Comparison of ENCODE assay signal across 18 mouse cellular contexts in genomic region chr6:54063878-54064277, GRCm38 (mm10). TPM values are rescaled to one million over a fixed set of nuclear protein-coding genes. Genes with fewer than 3 reads are reported as not detected.
DNase-seq lines count a peak whose midpoint lies in the region; TF ChIP-seq lines count a peak whose summit lies in the region.
"Had no signal": no experiment of that assay in that cellular context is flagged by ENCODE, and none has a peak within 500 bp of the region (broad histone marks: within the 10 kb centered on the region; RNA-seq: fewer than 3 reads in every experiment).

No protein-coding gene starts in this region.

- no peaks in the 10 kb centered on the region for H3K27me3 ChIP-seq in kidney, adult 2 months (replicated peaks; ENCODE audit: control insufficient read depth, insufficient read depth, low read length)
- H3K27me3 ChIP-seq: embryonic facial prominence, embryonic 12.5 days; forebrain, embryonic 12.5 days; Patski had no signal

- no peaks in the 10 kb centered on the region for H3K36me3 ChIP-seq in kidney, adult 2 months (ENCODE audit: control insufficient read depth, insufficient read depth, low read length)
- H3K36me3 ChIP-seq: embryonic facial prominence, embryonic 10.5 days; embryonic facial prominence, embryonic 12.5 days; forebrain, embryonic 12.5 days had no signal

- intact Hi-C loops in gastrocnemius, adult 2 months (cut with DNase I): no loop called here

- 56% methylated on average over 6 of the region's 6 CpGs for WGBS in kidney, adult 2 months

- no peak overlapping the region for H3K4me3 ChIP-seq in gastrocnemius, adult 2 months
- no peak overlapping the region for H3K4me3 ChIP-seq in kidney, adult 2 months (ENCODE audit: insufficient read depth, low read depth, low read length)
- H3K4me3 ChIP-seq: embryonic facial prominence, embryonic 10.5 days; embryonic facial prominence, embryonic 12.5 days; forebrain, embryonic 12.5 days had no signal

- peak overlapping the region; percentile 41 for H3K27ac ChIP-seq in gastrocnemius, adult 2 months
- H3K27ac ChIP-seq in kidney, adult 2 months (ENCODE audit: insufficient read depth, low read depth, low read length): no peak overlapping the region
- H3K27ac ChIP-seq: embryonic facial prominence, embryonic 10.5 days; embryonic facial prominence, embryonic 12.5 days; forebrain, embryonic 12.5 days had no signal

- no peak for TF ChIP-seq CTCF in gastrocnemius, adult 2 months (IDR thresholded peaks at IDR 0.05)
- no peak for TF ChIP-seq CTCF in kidney, adult 2 months (conservative IDR thresholded peaks at IDR 0.05; ENCODE audit: insufficient read depth, insufficient read length, low read depth, low read length)

- no peak for DNase-seq in gastrocnemius, adult 2 months
- DNase-seq in gastrocnemius, postnatal 10 days: no peak
- DNase-seq in kidney, adult 2 months: peak; percentile 38
- no peak for DNase-seq in kidney, adult 11 months
- DNase-seq in MN1 (ENCODE audit: low spot score) (peak; percentile 54), adipocyte (ENCODE audit: low spot score) (peak; percentile 54)
- DNase-seq in adrenal gland, adult (ENCODE audit: inconsistent age in 2 of 2, low spot score in 1 of 2): no peak
- DNase-seq: adrenal gland, adult 8-10 months; adrenal gland, postnatal 14 days; adrenal gland, postnatal 36 days; cerebellum, adult 18-20 months; cerebellum, adult 9-10 months; cerebellum, postnatal 25 days had no signal

- peaks cover 3% of the 10 kb centered on the region; the same call in 1 of the 2 replicates for H3K4me1 ChIP-seq in kidney, adult 2 months (ENCODE audit: control insufficient read depth, insufficient read depth, low read length)

- no peak for TF ChIP-seq POLR2A in kidney, adult 2 months (IDR thresholded peaks at IDR 0.05; ENCODE audit: low read depth, low read length)

RNA-seq across cellular contexts. Expression of gene Chn2, which starts 24.5 kb away (rescaled TPM):
- total RNA-seq in gastrocnemius, adult 2 months (2021): 1 to 10 TPM; 1.0 to 1.3 TPM
- total RNA-seq in gastrocnemius, postnatal 10 days (2021): 1 to 10 TPM; 7.1 to 7.8 TPM
- 22.8 and 24.8 TPM in 2 replicates for polyA plus RNA-seq in kidney, adult 2 months (2012; rRNA removed)
- total RNA-seq: MEL had no signal

Comparison
In these comparisons a context has a peak if more than half of its experiments do, and no peak if none do; other contexts are left out.
1. DNase-seq: peak in kidney, adult 2 months (single experiment), MN1 (single experiment) and adipocyte (single experiment); none in gastrocnemius, adult 2 months (single experiment), gastrocnemius, postnatal 10 days (single experiment), kidney, adult 11 months (single experiment) and adrenal gland, adult (0 of 2).